Mouse (Mus musculus) testis, adult 10 weeks (tissue): ENCODE data around the gene Olfr139. TPM values are rescaled to one million over a fixed set of nuclear protein-coding genes. Genes with fewer than 3 reads are reported as not detected.

Experiments used
- polyA plus RNA-seq: library from polyadenylated mRNA; stranded (reverse); fragments of 350-450 nt; fragmentation: Illumina TruSeq; extraction: RNeasy Lipid Tissue Mini Kit (QIAGEN cat#74804); gene quantifications from one replicate; pipeline ENCODE4 v1.2.3, GENCODE M21; 2014; ENCODE audit warnings: low read depth, low replicate concordance

Olfr139 gene
- polyA plus RNA-seq = not detected

DNA sequence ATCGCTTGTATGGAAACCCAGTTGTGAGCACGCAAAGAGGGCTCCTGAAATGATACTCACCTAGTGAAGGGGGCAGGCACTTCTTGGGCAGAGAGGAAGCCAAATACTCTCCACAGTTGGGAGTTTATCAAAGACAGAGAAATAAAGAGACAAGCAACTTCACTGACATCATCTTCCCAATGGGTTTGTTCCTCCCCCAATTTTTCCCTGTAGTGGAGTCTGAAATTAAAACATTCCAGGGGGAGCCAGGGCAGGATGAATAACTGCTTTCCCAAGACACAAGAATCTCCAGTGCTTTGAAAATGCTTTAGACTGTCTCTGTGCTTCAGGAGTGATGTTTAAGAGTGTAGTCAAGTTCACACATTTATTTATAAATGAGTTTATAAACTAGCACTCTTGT is at the start of gene Olfr139, which contains the start of gene Olfr399:
Gene Olfr139, minus strand, starts transcription at position 101 of the 400 bp plus-strand sequence.
Gene Olfr399, minus strand, starts transcription at position 165 of the 400 bp plus-strand sequence.

DNA sequence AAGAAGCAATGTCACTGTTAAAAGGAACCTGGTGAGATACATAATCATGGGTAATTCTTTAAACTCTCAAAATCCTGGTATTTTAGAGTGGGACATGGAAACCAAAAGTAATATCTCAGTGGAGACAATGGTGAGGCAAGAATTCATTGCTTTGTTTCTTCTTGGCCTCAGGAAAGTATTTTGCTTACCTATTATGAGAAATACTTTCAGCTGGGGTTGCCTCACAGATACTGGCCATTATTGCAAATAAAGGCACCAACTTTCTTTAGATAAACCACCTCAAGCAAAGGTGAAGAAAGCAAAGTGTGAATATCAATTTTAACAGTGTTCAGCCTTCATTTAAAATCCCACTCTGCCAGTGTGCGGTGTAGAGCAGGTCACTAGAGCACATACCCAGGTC is 13.3 kb upstream of the Olfr139 start, which contains the start of gene Zfp616:
Gene Zfp616, plus strand, starts transcription at position 301 of the 400 bp plus-strand sequence.

Other genes starting within 250 kb of the Olfr139 start
- gene Olfr392, start 239.5 kb downstream of the Olfr139 start, polyA plus RNA-seq = not detected
- not detected for gene Olfr393, start 205.1 kb downstream of the Olfr139 start, polyA plus RNA-seq
- not detected for gene Olfr394, start 165.8 kb downstream of the Olfr139 start, polyA plus RNA-seq
- not detected for gene Olfr395, start 147.3 kb downstream of the Olfr139 start, polyA plus RNA-seq
- gene Olfr23, start 119.9 kb downstream of the Olfr139 start, polyA plus RNA-seq = 1.6 TPM
- gene Olfr397, start 95.7 kb downstream of the Olfr139 start, polyA plus RNA-seq = not detected
- not detected for gene Olfr398, start 66.1 kb downstream of the Olfr139 start, polyA plus RNA-seq
- not detected for gene Olfr399, start 64 bp upstream of the Olfr139 start, polyA plus RNA-seq
- not detected for gene Zfp616, start 13.4 kb upstream of the Olfr139 start, polyA plus RNA-seq
- not detected for gene Olfr401, start 57.2 kb upstream of the Olfr139 start, polyA plus RNA-seq
- gene Olfr402, start 97.0 kb upstream of the Olfr139 start, polyA plus RNA-seq = 0.63 TPM
- not detected for gene Olfr403, start 129.7 kb upstream of the Olfr139 start, polyA plus RNA-seq
- gene Olfr43, start 154.8 kb upstream of the Olfr139 start, polyA plus RNA-seq = not detected
- gene Olfr406, start 203.3 kb upstream of the Olfr139 start, polyA plus RNA-seq = not detected
- not detected for gene Olfr59, start 227.2 kb upstream of the Olfr139 start, polyA plus RNA-seq